ENCODE assay signal across 17 mouse cellular contexts in genomic region chr12:102250316-102250715, GRCm38 (mm10). TPM values are rescaled to one million over a fixed set of nuclear protein-coding genes. Genes with fewer than 3 reads are reported as not detected.
DNase-seq lines count a peak whose midpoint lies in the region; ATAC-seq and TF ChIP-seq lines count a peak whose summit lies in the region.
"Had no signal": no experiment of that assay in that cellular context is flagged by ENCODE, and none has a peak within 500 bp of the region (broad histone marks: within the 10 kb centered on the region; RNA-seq: fewer than 3 reads in every experiment).

No protein-coding gene starts in this region.

- no peaks in the 10 kb centered on the region for H3K9me3 ChIP-seq in forebrain, embryonic 15.5 days
- no peaks in the 10 kb centered on the region for H3K9me3 ChIP-seq in forebrain, embryonic 12.5 days
- no peaks in the 10 kb centered on the region for H3K9me3 ChIP-seq in midbrain, embryonic 14.5 days (ENCODE audit: control insufficient read depth, low read length)
- no peaks in the 10 kb centered on the region for H3K9me3 ChIP-seq in midbrain, embryonic 13.5 days
- H3K9me3 ChIP-seq: heart, embryonic 13.5 days; kidney, embryonic 15.5 days; liver, embryonic 12.5 days; neural tube, embryonic 12.5 days had no signal

- TF ChIP-seq POLR2A in cortical plate, adult 2 months (IDR thresholded peaks at IDR 0.05; ENCODE audit: extremely low read depth, insufficient read depth, low read length), result no peak

- H3K9ac ChIP-seq in forebrain, embryonic 15.5 days (replicated peaks), result no peak overlapping the region
- no peak overlapping the region for H3K9ac ChIP-seq in forebrain, embryonic 12.5 days
- no peak overlapping the region for H3K9ac ChIP-seq in midbrain, embryonic 14.5 days (replicated peaks; ENCODE audit: low read length)
- no peak overlapping the region for H3K9ac ChIP-seq in midbrain, embryonic 13.5 days (replicated peaks)
- H3K9ac ChIP-seq: heart, embryonic 13.5 days; kidney, embryonic 15.5 days; liver, embryonic 12.5 days; neural tube, embryonic 12.5 days had no signal

- H3K4me1 ChIP-seq in forebrain, embryonic 15.5 days, result peaks cover 11% of the 10 kb centered on the region
- no peaks in the 10 kb centered on the region for H3K4me1 ChIP-seq in forebrain, embryonic 12.5 days
- no peaks in the 10 kb centered on the region for H3K4me1 ChIP-seq in midbrain, embryonic 14.5 days (ENCODE audit: control insufficient read depth, insufficient read depth, low read length)
- H3K4me1 ChIP-seq in midbrain, embryonic 13.5 days (replicated peaks), result no peaks in the 10 kb centered on the region
- peaks cover 7% of the 10 kb centered on the region; the same call in 1 of the 2 replicates for H3K4me1 ChIP-seq in cortical plate, adult 2 months (ENCODE audit: control insufficient read depth, insufficient read depth, low read length)
- H3K4me1 ChIP-seq: heart, embryonic 13.5 days; kidney, embryonic 15.5 days; liver, embryonic 12.5 days; neural tube, embryonic 12.5 days had no signal

- peak; percentile 46; the same call in 1 of the 2 replicates for ATAC-seq in forebrain, embryonic 15.5 days (replicated peaks)
- no peak for ATAC-seq in forebrain, embryonic 12.5 days (ENCODE audit: low FRiP score)
- 0 out of 2 replicates have a peak, but pooled peaks have one; percentile 8 for ATAC-seq in midbrain, embryonic 14.5 days (ENCODE audit: low FRiP score, low TSS enrichment)
- ATAC-seq in midbrain, embryonic 13.5 days, result no peak
- ATAC-seq: liver, embryonic 12.5 days; midbrain, embryonic 16.5 days had no signal

- TF ChIP-seq CTCF in cortical plate, adult 2 months (IDR thresholded peaks at IDR 0.05; ENCODE audit: extremely low read depth, insufficient read depth, low read length), result no peak

- 66% methylated on average over 4 of the region's 4 CpGs for WGBS in forebrain, embryonic 15.5 days
- WGBS in forebrain, embryonic 12.5 days, result 85% methylated on average over 4 of the region's 4 CpGs
- 72% methylated on average over 4 of the region's 4 CpGs for WGBS in midbrain, embryonic 14.5 days
- WGBS in midbrain, embryonic 13.5 days, result 79% methylated on average over 4 of the region's 4 CpGs

- H3K4me3 ChIP-seq in forebrain, embryonic 15.5 days, result no peak overlapping the region
- no peak overlapping the region for H3K4me3 ChIP-seq in forebrain, embryonic 12.5 days (replicated peaks)
- H3K4me3 ChIP-seq in midbrain, embryonic 14.5 days (replicated peaks; ENCODE audit: low read depth, low read length), result no peak overlapping the region
- no peak overlapping the region for H3K4me3 ChIP-seq in midbrain, embryonic 13.5 days (replicated peaks)
- H3K4me3 ChIP-seq in cortical plate, adult 2 months (ENCODE audit: insufficient read depth, low read length), result no peak overlapping the region
- H3K4me3 ChIP-seq: gastrocnemius, adult 2 months; heart, embryonic 13.5 days; kidney, embryonic 15.5 days; liver, embryonic 12.5 days; neural tube, embryonic 12.5 days had no signal

- no peaks in the 10 kb centered on the region for H3K36me3 ChIP-seq in forebrain, embryonic 15.5 days
- H3K36me3 ChIP-seq in forebrain, embryonic 12.5 days (replicated peaks), result no peaks in the 10 kb centered on the region
- no peaks in the 10 kb centered on the region for H3K36me3 ChIP-seq in midbrain, embryonic 14.5 days (ENCODE audit: control insufficient read depth, insufficient read depth, low read length)
- H3K36me3 ChIP-seq in midbrain, embryonic 13.5 days, result no peaks in the 10 kb centered on the region
- H3K36me3 ChIP-seq: heart, embryonic 13.5 days; kidney, embryonic 15.5 days; liver, embryonic 12.5 days; neural tube, embryonic 12.5 days had no signal

- H3K27ac ChIP-seq in forebrain, embryonic 15.5 days (replicated peaks), result peak overlapping the region; percentile 72
- no peak overlapping the region for H3K27ac ChIP-seq in forebrain, embryonic 12.5 days
- no peak overlapping the region for H3K27ac ChIP-seq in midbrain, embryonic 14.5 days (replicated peaks; ENCODE audit: low read depth, low read length)
- no peak overlapping the region for H3K27ac ChIP-seq in midbrain, embryonic 13.5 days
- peak overlapping the region; percentile 37 for H3K27ac ChIP-seq in cortical plate, adult 2 months (ENCODE audit: insufficient read depth, low read length)
- H3K27ac ChIP-seq: gastrocnemius, adult 2 months; heart, embryonic 13.5 days; kidney, embryonic 15.5 days; liver, embryonic 12.5 days; neural tube, embryonic 12.5 days had no signal

- H3K27me3 ChIP-seq in forebrain, embryonic 15.5 days, result no peaks in the 10 kb centered on the region
- no peaks in the 10 kb centered on the region for H3K27me3 ChIP-seq in forebrain, embryonic 12.5 days
- H3K27me3 ChIP-seq in midbrain, embryonic 14.5 days (ENCODE audit: control insufficient read depth, insufficient read depth, low read length), result no peaks in the 10 kb centered on the region
- no peaks in the 10 kb centered on the region for H3K27me3 ChIP-seq in midbrain, embryonic 13.5 days
- H3K27me3 ChIP-seq: heart, embryonic 13.5 days; kidney, embryonic 15.5 days; liver, embryonic 12.5 days; neural tube, embryonic 12.5 days had no signal

- DNase-seq in midbrain, embryonic 14.5 days, result no peak
- peak; percentile 37 to 43 for DNase-seq in layer of hippocampus, postnatal 36 days
- no peak for DNase-seq in ovary, postnatal 36 days (ENCODE audit: low spot score)
- DNase-seq: adrenal gland, postnatal 10 days; cerebellum, adult 8-10 months; gastrocnemius, adult 2 months; heart, postnatal 36 days; thymus, postnatal 4 days had no signal

- no peak overlapping the region for H3K4me2 ChIP-seq in forebrain, embryonic 15.5 days (replicated peaks)
- no peak overlapping the region for H3K4me2 ChIP-seq in forebrain, embryonic 12.5 days
- no peak overlapping the region for H3K4me2 ChIP-seq in midbrain, embryonic 14.5 days (ENCODE audit: low read length)
- no peak overlapping the region for H3K4me2 ChIP-seq in midbrain, embryonic 13.5 days (replicated peaks)
- H3K4me2 ChIP-seq: heart, embryonic 13.5 days; kidney, embryonic 15.5 days; liver, embryonic 12.5 days; neural tube, embryonic 12.5 days had no signal

RNA-seq across cellular contexts. Expression of gene Rin3, which starts 32.5 kb away (rescaled TPM):
- polyA plus RNA-seq in forebrain, embryonic 15.5 days (2015; fragmentation: Nextera tagmentation; extraction: Ambion mirVana), result 1.3 and 1.7 TPM in 2 replicates
- 2.2 and 2.9 TPM in 2 replicates for polyA plus RNA-seq in forebrain, embryonic 12.5 days (2016; fragmentation: Nextera tagmentation; extraction: Ambion mirVana)
- 1.4 and 3.5 TPM in 2 replicates for polyA plus RNA-seq in midbrain, embryonic 14.5 days (2014; fragmentation: Nextera tagmentation; extraction: Ambion mirVana)
- polyA plus RNA-seq in midbrain, embryonic 13.5 days (2015; fragmentation: Nextera tagmentation; extraction: Ambion mirVana), result 3.4 and 3.7 TPM in 2 replicates
- polyA plus RNA-seq in cortical plate, adult 2 months (2012; rRNA removed), result 1.4 and 1.7 TPM in 2 replicates
- total RNA-seq in layer of hippocampus, postnatal 36 days (2021), result 1 to 10 TPM; 2.1 to 4.3 TPM

Comparison
In these comparisons a context has a peak if more than half of its experiments do, and no peak if none do; other contexts are left out.
1. ATAC-seq: peak in forebrain, embryonic 15.5 days (single experiment) and midbrain, embryonic 14.5 days (single experiment); none in forebrain, embryonic 12.5 days (single experiment) and midbrain, embryonic 13.5 days (single experiment).
2. H3K27ac ChIP-seq: peak in forebrain, embryonic 15.5 days (single experiment) and cortical plate, adult 2 months (single experiment); none in forebrain, embryonic 12.5 days (single experiment), midbrain, embryonic 14.5 days (single experiment) and midbrain, embryonic 13.5 days (single experiment).
3. DNase-seq: peak in layer of hippocampus, postnatal 36 days (2 of 2); none in midbrain, embryonic 14.5 days (single experiment) and ovary, postnatal 36 days (single experiment).